Mouse (Mus musculus) lung, adult 2 months (tissue): Measurements from ENCODE around the gene Kdm6b. TPM values are rescaled to one million over a fixed set of nuclear protein-coding genes. Genes with fewer than 3 reads are reported as not detected.

Experiments
- DNase-seq: peaks from one replicate; pipeline ENCODE4 v3.0.0; 2022
- H3K4me1 ChIP-seq: fragments of 200-500 bp; 2 replicates; pipeline ENCODE4 v1.6.1; 2011; ENCODE audit warnings: low read length; ENCODE audit not compliant: control insufficient read depth, insufficient read depth
- H3K4me3 ChIP-seq: fragments of 200-500 bp; replicated peaks from 2 replicates; pipeline ENCODE3; 2011; ENCODE audit warnings: low read depth, mild to moderate bottlenecking, control low read depth, low read length; ENCODE audit errors: extremely low read depth
- CTCF ChIP-seq: fragments of 200-500 bp; IDR thresholded peaks from 2 replicates; pipeline ENCODE4 v1.5.1; 2011; ENCODE audit warnings: mild to moderate bottlenecking, low read length, control low read depth; ENCODE audit not compliant: insufficient read depth
- POLR2A ChIP-seq: fragments of 200-500 bp; IDR thresholded peaks from 2 replicates; pipeline ENCODE4 v1.6.1; 2011; ENCODE audit warnings: low read depth, mild to moderate bottlenecking, control low read depth, low read length, borderline replicate concordance; ENCODE audit errors: extremely low read depth
- WGBS: fragments of 180-500 bp; shearing (Covaris S2); methylation state at CpG from one replicate; pipeline ENCODE4 v1.1.7; 2018; 5-methylcytosine and 5-hydroxymethylcytosine counted together
- polyA plus RNA-seq: library from polyadenylated mRNA; depleted of rRNA; stranded (reverse); fragments of >200 nt; gene quantifications from 2 replicates; pipeline ENCODE4 v1.2.3, GENCODE M21; 2012

Kdm6b gene
- polyA plus RNA-seq, 1 experiment, result 21.0 TPM

GRCm38 (mm10) chr11:69431829-69432639 is 18.6 kb upstream of the Kdm6b start:
- peak; percentile 59 for DNase-seq
- peaks cover 3% of the 10 kb centered on the region for H3K4me1 ChIP-seq
- H3K4me3 ChIP-seq, result no peak overlapping the region
- TF ChIP-seq POLR2A, result no peak
- TF ChIP-seq CTCF, result peak; percentile 78
- 27% methylated on average over 11 of the region's 11 CpGs for WGBS

DNA sequence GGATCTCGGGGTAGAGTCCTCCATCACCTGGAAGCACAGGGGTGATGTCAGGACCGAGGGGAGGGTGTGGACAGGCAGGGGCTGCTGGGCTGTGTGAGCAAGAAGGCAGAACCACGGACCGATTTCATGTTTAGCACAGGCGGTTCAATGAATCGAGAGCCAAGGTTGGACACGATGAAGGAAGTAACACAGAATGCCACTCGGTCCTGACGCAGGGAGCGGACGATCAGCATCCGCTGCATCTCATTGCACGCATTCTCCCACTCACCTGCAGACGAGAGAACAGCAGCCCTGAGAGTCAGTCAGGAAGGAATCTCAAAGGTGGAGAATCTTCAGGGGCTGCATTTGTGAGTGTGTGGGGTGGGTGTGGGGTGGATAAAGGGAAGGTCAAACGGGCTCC is 17.2 kb upstream of the Kdm6b start:
- DNase-seq, result no peak
- peaks cover 3% of the 10 kb centered on the region for H3K4me1 ChIP-seq
- TF ChIP-seq POLR2A (no peak), CTCF (no peak)
- 90% methylated on average over 15 of the region's 15 CpGs for WGBS
- no peak overlapping the region for H3K4me3 ChIP-seq

GRCm38 (mm10) chr11:69429313-69429712 is 15.8 kb upstream of the Kdm6b start:
- H3K4me3 ChIP-seq, result no peak overlapping the region
- H3K4me1 ChIP-seq, result peaks cover 3% of the 10 kb centered on the region
- DNase-seq, result no peak
- 21% methylated on average over 2 of the region's 2 CpGs for WGBS
- TF ChIP-seq CTCF, result no peak
- no peak for TF ChIP-seq POLR2A

GRCm38 (mm10) chr11:69428751-69429150 is 15.3 kb upstream of the Kdm6b start:
- Histone ChIP-seq H3K4me3 (no peak overlapping the region), H3K4me1 (peaks cover 3% of the 10 kb centered on the region)
- peak; percentile 63 for DNase-seq
- TF ChIP-seq POLR2A (no peak), CTCF (no peak)
- WGBS, result 28% methylated on average over 4 of the region's 4 CpGs

- DNase-seq, result no peak
- TF ChIP-seq POLR2A (no peak), CTCF (no peak)
- Histone ChIP-seq H3K4me3 (no peak overlapping the region), H3K4me1 (no peaks in the 10 kb centered on the region; the same call in 1 of the 2 replicates)
- WGBS, result 78% methylated on average over 2 of the region's 2 CpGs
Observed at GRCm38 (mm10) chr11:69426246-69426645, 12.8 kb upstream of the Kdm6b start.

GRCm38 (mm10) chr11:69423885-69424284 is 10.4 kb upstream of the Kdm6b start:
- TF ChIP-seq CTCF (no peak), POLR2A (no peak)
- Histone ChIP-seq H3K4me3 (no peak overlapping the region), H3K4me1 (no peaks in the 10 kb centered on the region)
- DNase-seq, result no peak
- WGBS, result 65% methylated on average over 6 of the region's 6 CpGs

DNA sequence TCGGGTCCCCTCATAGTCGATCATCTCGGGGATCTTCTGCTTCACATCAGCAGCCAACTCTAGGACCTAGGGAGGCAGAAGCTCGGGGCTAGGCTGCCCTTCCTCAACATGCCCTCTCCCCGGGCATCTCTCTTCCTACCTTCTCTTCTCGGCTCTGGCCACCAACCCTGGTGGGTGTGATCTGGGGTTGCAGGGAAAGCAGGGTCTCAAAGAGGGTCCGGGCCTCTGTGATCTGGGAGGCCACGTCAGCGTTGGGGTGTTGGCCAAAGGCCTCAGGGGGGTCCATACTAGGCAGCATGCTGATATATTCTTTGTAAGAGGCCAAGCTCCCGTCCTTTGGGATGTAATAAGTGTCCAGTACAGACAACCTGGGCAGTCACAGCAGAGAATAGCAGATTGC is 9.4 kb upstream of the Kdm6b start:
- WGBS, result 91% methylated on average over 10 of the region's 10 CpGs
- no peak for DNase-seq
- Histone ChIP-seq H3K4me3 (no peak overlapping the region), H3K4me1 (no peaks in the 10 kb centered on the region)
- TF ChIP-seq POLR2A (no peak), CTCF (no peak)

GRCm38 (mm10) chr11:69421131-69421977 is 7.9 kb upstream of the Kdm6b start:
- 29% methylated on average over 25 of the region's 25 CpGs for WGBS
- TF ChIP-seq POLR2A (no peak), CTCF (no peak)
- no peak for DNase-seq
- Histone ChIP-seq H3K4me3 (no peak overlapping the region), H3K4me1 (no peaks in the 10 kb centered on the region)

DNA sequence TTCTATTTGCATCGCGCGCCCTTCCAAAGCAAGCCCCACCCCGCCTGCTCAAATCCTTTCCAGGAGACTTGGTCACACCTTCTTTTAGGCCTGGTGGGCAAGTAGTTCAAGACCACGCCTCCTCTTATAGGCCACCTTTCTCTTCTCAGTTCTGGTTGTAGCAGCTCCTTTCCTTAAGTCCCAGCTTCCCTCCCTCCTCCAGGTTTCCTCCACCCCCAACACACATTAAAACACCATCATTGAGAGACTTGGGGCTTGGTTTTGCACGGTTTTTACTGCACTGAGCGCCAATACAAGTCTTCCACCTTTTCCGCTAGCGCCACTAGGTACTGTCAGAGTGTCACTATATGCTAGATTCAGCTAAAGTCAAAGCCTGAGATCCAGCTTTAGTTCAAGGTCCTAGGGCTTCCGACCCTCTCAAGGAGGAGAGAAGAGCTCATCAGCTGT is 7.1 kb upstream of the Kdm6b start:
- WGBS, result 21% methylated on average over 10 of the region's 10 CpGs
- Histone ChIP-seq H3K4me3 (peak overlapping the region; percentile 73), H3K4me1 (no peaks in the 10 kb centered on the region; the same call in 1 of the 2 replicates)
- no peak for DNase-seq
- TF ChIP-seq CTCF (no peak), POLR2A (no peak)
